Mouse (Mus musculus) CH12.LX (cell line): Measurements from ENCODE around the gene Efna4. TPM values are rescaled to one million over a fixed set of nuclear protein-coding genes. Genes with fewer than 3 reads are reported as not detected.

ENCODE experiments used
- DNase-seq: peaks from one replicate; pipeline ENCODE4 v3.0.0-alpha.2; 2013; ENCODE audit errors: extremely low read depth
- H3K27ac ChIP-seq: 2 replicates; pipeline ENCODE4 v1.5.1; 2012; ENCODE audit warnings: low read depth, mild to moderate bottlenecking, control low read depth, moderate library complexity; ENCODE audit not compliant: insufficient read depth
- H3K27me3 ChIP-seq: replicated peaks from 2 replicates; pipeline ENCODE3; 2012; ENCODE audit warnings: inconsistent platforms
- H3K36me3 ChIP-seq, 2 experiments: replicated peaks in 1 of 2; 2 replicates each; pipeline versions ENCODE3 to v1.6.1; 2012; ENCODE audit warnings: inconsistent platforms in 1 of 2, low read length in 1 of 2, mild to moderate bottlenecking in 1 of 2, mixed read lengths in 1 of 2, moderate library complexity in 1 of 2; ENCODE audit not compliant: control insufficient read depth in 1 of 2, insufficient read depth in 1 of 2
- H3K4me1 ChIP-seq, 2 experiments: 2 replicates each; pipeline ENCODE4 v1.6.1; 2012; ENCODE audit warnings: inconsistent platforms in 1 of 2, moderate library complexity in 1 of 2; ENCODE audit not compliant: insufficient read depth in 2 of 2, control insufficient read depth in 1 of 2
- H3K4me2 ChIP-seq: 2 replicates; pipeline ENCODE4 v1.6.1; 2012; ENCODE audit warnings: low read depth, mild to moderate bottlenecking, control low read depth; ENCODE audit not compliant: poor library complexity, insufficient read depth, severe bottlenecking
- H3K4me3 ChIP-seq, 3 experiments: fragments of 150-350 bp in 1 of 3; sonication (generic) in 1 of 3; replicated peaks in 1 of 3; 2 replicates each; pipeline versions ENCODE3 to v1.5.1; 2011 to 2012; ENCODE audit warnings: low read depth in 2 of 3, low read length in 2 of 3, mild to moderate bottlenecking in 2 of 3, moderate library complexity in 2 of 3, control low read depth in 1 of 3, improper control_type of control experiment in 1 of 3, inconsistent platforms in 1 of 3, mixed read lengths in 1 of 3; ENCODE audit not compliant: poor library complexity in 1 of 3
- H3K79me2 ChIP-seq: replicated peaks from 2 replicates; pipeline ENCODE4 v1.6.1; 2012; ENCODE audit warnings: mild to moderate bottlenecking, moderate library complexity; ENCODE audit not compliant: control insufficient read depth, poor library complexity, insufficient read depth, severe bottlenecking; ENCODE audit errors: extremely low read depth
- H3K9ac ChIP-seq: 2 replicates; pipeline ENCODE4 v1.6.1; 2012; ENCODE audit warnings: low read depth, mild to moderate bottlenecking, control low read depth, moderate library complexity; ENCODE audit not compliant: insufficient read depth
- H3K9me3 ChIP-seq: replicated peaks from 2 replicates; pipeline ENCODE3; 2012; ENCODE audit warnings: low read length, inconsistent platforms, mixed read lengths
- BHLHE40 ChIP-seq: IDR thresholded peaks from 2 replicates; pipeline ENCODE4 v1.6.1; 2011; ENCODE audit warnings: mild to moderate bottlenecking, low read depth, low read length, improper control_type of control experiment
- CHD1 ChIP-seq: IDR thresholded peaks from 2 replicates; pipeline ENCODE4 v1.6.1; 2012; ENCODE audit warnings: low read depth, low read length, improper control_type of control experiment, inconsistent platforms
- ETS1 ChIP-seq: conservative IDR thresholded peaks from 2 replicates; pipeline ENCODE4 v1.6.1; 2012; ENCODE audit warnings: low read depth, mild to moderate bottlenecking, inconsistent platforms, low read length, improper control_type of control experiment, moderate library complexity
- HCFC1 ChIP-seq: IDR thresholded peaks from 2 replicates; pipeline ENCODE4 v1.6.1; 2012; ENCODE audit warnings: low read depth, mild to moderate bottlenecking, inconsistent platforms, low read length, improper control_type of control experiment
- IRF4 ChIP-seq: IDR thresholded peaks from 2 replicates; pipeline ENCODE4 v1.6.1; 2014; ENCODE audit warnings: low read depth, mild to moderate bottlenecking, inconsistent platforms, low read length, improper control_type of control experiment
- JUN ChIP-seq: IDR thresholded peaks from 2 replicates; pipeline ENCODE4 v1.6.1; 2011; ENCODE audit warnings: low read depth, mild to moderate bottlenecking, low read length, improper control_type of control experiment, moderate library complexity; ENCODE audit not compliant: insufficient read depth
- JUND ChIP-seq: conservative IDR thresholded peaks from 2 replicates; pipeline ENCODE4 v1.6.1; 2011; ENCODE audit warnings: low read depth, low read length, improper control_type of control experiment
- MAFK ChIP-seq: IDR thresholded peaks from 2 replicates; pipeline ENCODE4 v1.6.1; 2011; ENCODE audit warnings: low read length, improper control_type of control experiment; ENCODE audit not compliant: insufficient replicate concordance
- MAX ChIP-seq: IDR thresholded peaks from 2 replicates; pipeline ENCODE4 v1.6.1; 2011; ENCODE audit warnings: low read length, improper control_type of control experiment
- MAZ ChIP-seq: IDR thresholded peaks from 2 replicates; pipeline ENCODE4 v1.6.1; 2012; ENCODE audit warnings: low read depth, mild to moderate bottlenecking, inconsistent platforms, low read length, improper control_type of control experiment, moderate library complexity
- MEF2A ChIP-seq: IDR thresholded peaks from 2 replicates; pipeline ENCODE4 v1.6.1; 2014; ENCODE audit warnings: low read depth, mild to moderate bottlenecking, inconsistent platforms, low read length, improper control_type of control experiment, borderline replicate concordance
- MXI1 ChIP-seq: IDR thresholded peaks from 2 replicates; pipeline ENCODE4 v1.6.1; 2011; ENCODE audit warnings: mild to moderate bottlenecking, low read depth, low read length, improper control_type of control experiment
- MYC ChIP-seq: IDR thresholded peaks from 2 replicates; pipeline ENCODE4 v1.6.1; 2011; ENCODE audit warnings: low read depth, mild to moderate bottlenecking, improper control_type of control experiment, low read length
- NELFE ChIP-seq: IDR thresholded peaks from 2 replicates; pipeline ENCODE4 v1.6.1; 2011; ENCODE audit warnings: low read depth, low read length, improper control_type of control experiment
- POLR2AphosphoS2 ChIP-seq: IDR thresholded peaks from 2 replicates; pipeline ENCODE4 v1.6.1; 2011; ENCODE audit warnings: low read depth, low read length, improper control_type of control experiment
- RAD21 ChIP-seq: IDR thresholded peaks from 2 replicates; pipeline ENCODE4 v1.6.1; 2011; ENCODE audit warnings: low read depth, mild to moderate bottlenecking, low read length, improper control_type of control experiment, moderate library complexity
- TBP ChIP-seq: conservative IDR thresholded peaks from 2 replicates; pipeline ENCODE4 v1.6.1; 2011; ENCODE audit warnings: low read depth, low read length, improper control_type of control experiment
- TCF12 ChIP-seq: IDR thresholded peaks from 2 replicates; pipeline ENCODE4 v1.6.1; 2014; ENCODE audit warnings: low read depth, mild to moderate bottlenecking, inconsistent platforms, low read length, improper control_type of control experiment
- ZNF384 ChIP-seq: IDR thresholded peaks from 2 replicates; pipeline ENCODE4 v1.6.1; 2012; ENCODE audit warnings: low read depth, low read length, improper control_type of control experiment, inconsistent platforms
- dilution Hi-C: fragments of 300-500 bp; cut with MboI; formaldehyde crosslinking; loops from 2 replicates; pipeline ENCODE4 v1.14.3; 2020; ENCODE audit warnings: low sequenced_read_pairs; ENCODE audit not compliant: extremely low pct_unique_long_range_greater_than_20kb, extremely low pct_ligation_motif_present
- in situ Hi-C: fragments of 300-500 bp; cut with MboI; formaldehyde crosslinking; loops from 3 replicates; pipeline ENCODE4 v1.14.3; 2019; ENCODE audit warnings: low sequenced_read_pairs, low pct_ligation_motif_present, low pct_unique_long_range_greater_than_20kb, mixed read lengths
- polyA plus RNA-seq: library from polyadenylated mRNA; unstranded; fragments of >175 nt; gene quantifications from 2 replicates; pipeline ENCODE4 v1.2.1, GENCODE M21; 2012; ENCODE audit warnings: low read depth; ENCODE audit not compliant: insufficient read length
- total RNA-seq, 2 experiments: library from RNA; depleted of rRNA; stranded (reverse); fragments of 300-350 nt in 1 of 2; fragments of >200 nt in 1 of 2; gene quantifications; 2 replicates each; pipeline ENCODE4 v1.2.3; 2012 to 2014

Gene Efna4
- total and polyA plus RNA-seq, 3 experiments, result 1.1 to 2.6 (median 1.1) TPM

DNA sequence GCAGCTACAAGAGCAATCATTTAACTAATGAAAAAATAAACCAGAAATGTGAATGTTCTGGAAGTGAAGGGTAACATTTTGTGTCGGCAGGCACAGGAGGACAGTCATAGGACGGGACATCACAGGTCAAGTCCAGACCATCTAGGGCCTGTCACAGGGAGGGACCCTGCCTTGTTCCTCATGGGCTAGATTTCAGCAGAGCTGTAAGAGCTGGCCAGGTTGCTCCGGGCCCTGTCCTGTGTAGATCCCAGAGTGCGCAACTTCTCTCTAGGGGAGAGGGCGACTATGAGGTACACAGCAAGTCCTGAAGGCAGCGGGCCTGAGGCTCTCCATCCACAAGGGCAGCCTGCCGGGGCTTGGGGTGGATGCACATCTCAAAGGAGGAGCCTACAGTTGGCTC, 23.8 kb upstream of the Efna4 start, which contains the start of gene Dcst2:
Gene Dcst2, plus strand, starts transcription at position 301 of the 400 bp plus-strand sequence.
- no peak for TF ChIP-seq MYC
- TF ChIP-seq POLR2AphosphoS2, result no peak
- no peak for TF ChIP-seq TBP
- TF ChIP-seq IRF4, result no peak
- no peak for TF ChIP-seq NELFE
- TF ChIP-seq TCF12, result no peak
- no peak for TF ChIP-seq MXI1
- TF ChIP-seq MEF2A, result no peak
- TF ChIP-seq CHD1, result no peak
- no peak for TF ChIP-seq MAX
- TF ChIP-seq JUND, result no peak
- TF ChIP-seq MAZ, result no peak
- TF ChIP-seq ETS1, result no peak
- TF ChIP-seq JUN, result no peak
- TF ChIP-seq MAFK, result no peak
- no peak for TF ChIP-seq HCFC1
- TF ChIP-seq ZNF384, result no peak
- Histone ChIP-seq H3K9me3 (no peaks in the 10 kb centered on the region), H3K4me2 (no peak within 1 kb of the TSS), H3K4me1 (no peaks in the 10 kb centered on the region), H3K9ac (no peak within 1 kb of the TSS), H3K36me3 (no peaks in the 10 kb centered on the region), H3K4me3 (no peak within 1 kb of the TSS), H3K27me3 (peaks cover 24% of the 10 kb centered on the region), H3K27ac (no peak within 1 kb of the TSS), H3K79me2 (no peaks in the 10 kb centered on the region)
- in situ Hi-C loops, result no loop called here
- DNase-seq, result no peak
- dilution Hi-C loops, result no loop called here

DNA sequence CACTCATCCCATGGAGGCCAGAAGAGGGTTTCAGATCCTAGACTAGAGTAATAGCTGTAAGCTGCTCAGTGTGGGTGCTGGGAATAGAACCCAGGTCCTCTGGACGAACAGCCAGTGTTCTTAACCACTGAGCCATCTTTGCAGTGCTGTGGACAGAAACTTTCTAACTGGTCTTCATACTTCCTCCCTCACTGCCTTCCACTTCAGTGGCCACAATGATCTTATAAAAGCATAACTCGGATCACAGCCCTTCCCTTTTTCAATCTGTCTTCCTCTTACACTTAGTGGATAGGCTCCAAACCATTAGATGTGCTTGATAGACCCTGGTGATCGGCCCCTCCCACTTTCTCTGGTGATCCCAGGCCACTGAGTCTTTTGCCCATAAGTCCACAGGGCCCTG, 22.4 kb upstream of the Efna4 start:
- H3K4me2 ChIP-seq, result no peak overlapping the region
- dilution Hi-C loops, result no loop called here
- H3K36me3 ChIP-seq, result no peaks in the 10 kb centered on the region
- no peak for DNase-seq
- H3K4me3 ChIP-seq, result no peak overlapping the region
- no peaks in the 10 kb centered on the region for H3K9me3 ChIP-seq
- H3K79me2 ChIP-seq, result no peaks in the 10 kb centered on the region
- TF ChIP-seq BHLHE40 (no peak), RAD21 (no peak)
- in situ Hi-C loops, result no loop called here
- H3K4me1 ChIP-seq, result peaks cover 8 to 11% of the 10 kb centered on the region in 2 experiments
- H3K27ac ChIP-seq, result no peak overlapping the region
- H3K9ac ChIP-seq, result no peak overlapping the region
- peaks cover 23% of the 10 kb centered on the region for H3K27me3 ChIP-seq
